14 mouse cellular contexts compared by ENCODE assay signal in genomic region chr1:74084752-74085151, GRCm38 (mm10). TPM values are rescaled to one million over a fixed set of nuclear protein-coding genes. Genes with fewer than 3 reads are reported as not detected.
DNase-seq lines count a peak whose midpoint lies in the region; ATAC-seq lines count a peak whose summit lies in the region.
"Had no signal": no experiment of that assay in that cellular context is flagged by ENCODE, and none has a peak within 500 bp of the region (broad histone marks: within the 10 kb centered on the region; RNA-seq: fewer than 3 reads in every experiment).

No protein-coding gene starts in this region.

- no peak for ATAC-seq in erythroblast, adult 5-6 weeks (replicated peaks; ENCODE audit: low FRiP score, poor library complexity, severe bottlenecking)
- no peak for ATAC-seq in megakaryocyte, adult 5-6 weeks (ENCODE audit: poor library complexity, severe bottlenecking)
- ATAC-seq: midbrain, embryonic 13.5 days had no signal

- DNase-seq in adrenal gland, postnatal 14 days, result peak; percentile 50
- no peak for DNase-seq in adrenal gland, postnatal 36 days
- DNase-seq in kidney, adult 18-20 months, result peak; percentile 38
- no peak for DNase-seq in kidney, adult 9 months
- DNase-seq in urinary bladder, postnatal 36 days (ENCODE audit: low spot score in 2 of 2), result peak; percentile 37 to 47
- DNase-seq in urinary bladder, postnatal 25 days (ENCODE audit: low spot score), result no peak
- DNase-seq: cerebellum, postnatal 14 days; liver; spleen, adult 18-20 months; thymus, postnatal 25 days had no signal

RNA-seq across cellular contexts. Expression of gene Tns1, which starts 39.5 kb away (rescaled TPM):
- total RNA-seq in adrenal gland, postnatal 14 days (2021), result 325 and 411 TPM in 2 replicates
- total RNA-seq in adrenal gland, postnatal 36 days (2021), result 100 to 1,000 TPM; 404 to 411 TPM
- total RNA-seq in erythroblast, adult 5-6 weeks (2015; ENCODE audit: low replicate concordance), result 8.5 and 9.2 TPM in 2 replicates
- total RNA-seq in erythroblast, adult 5-6 weeks (2017; ENCODE audit: low replicate concordance), result 11.9 and 21.6 TPM in 2 replicates
- total RNA-seq in megakaryocyte, adult 5-6 weeks (2015), result 4.9 and 5.5 TPM in 2 replicates
- total RNA-seq in megakaryocyte, adult 5-6 weeks (2017), result 2.9 and 3.2 TPM in 2 replicates

RNA-seq across cellular contexts. Expression of gene Rufy4, which starts 40.6 kb away (rescaled TPM):
- 3.6 and 4.1 TPM in 2 replicates for total RNA-seq in adrenal gland, postnatal 14 days (2021)
- total RNA-seq in adrenal gland, postnatal 36 days (2021), result 1 to 10 TPM; 1.2 to 2.0 TPM
- not detected in 2 replicates for total RNA-seq in erythroblast, adult 5-6 weeks (2015; ENCODE audit: low replicate concordance)
- not detected in 2 replicates for total RNA-seq in erythroblast, adult 5-6 weeks (2017; ENCODE audit: low replicate concordance)
- 0.25 and 0.38 TPM in 2 replicates for total RNA-seq in megakaryocyte, adult 5-6 weeks (2015)
- total RNA-seq in megakaryocyte, adult 5-6 weeks (2017), result 1.1 and 2.5 TPM in 2 replicates
- total RNA-seq: layer of hippocampus, adult 18-20 months had no signal

Comparison
In these comparisons a context has a peak if more than half of its experiments do, and no peak if none do; other contexts are left out.
1. DNase-seq: peak in adrenal gland, postnatal 14 days (single experiment), kidney, adult 18-20 months (single experiment) and urinary bladder, postnatal 36 days (2 of 2); none in adrenal gland, postnatal 36 days (0 of 2), kidney, adult 9 months (single experiment) and urinary bladder, postnatal 25 days (single experiment).
2. RNA of gene Tns1, which starts 39.5 kb away (total RNA-seq): 404 to 411 TPM in adrenal gland, postnatal 36 days and 325 to 411 TPM in adrenal gland, postnatal 14 days; 8.5 to 21.6 TPM in erythroblast, adult 5-6 weeks and 2.9 to 5.5 TPM in megakaryocyte, adult 5-6 weeks; every median in the first group is over 10 times any median in the second.